Mouse (Mus musculus): ENCODE measurements around the gene Prkch. TPM values are rescaled to one million over a fixed set of nuclear protein-coding genes. Genes with fewer than 3 reads are reported as not detected.

The Prkch gene
- polyA plus RNA-seq, 2 experiments: 1.1 to 1.6 TPM

GRCm38 (mm10) chr12:73725825-73726604 is 141.4 kb downstream of the Prkch start:
- Histone ChIP-seq H3K9me3 (ENCODE audit: control insufficient read depth, low read length) (no peaks in the 10 kb centered on the region), H3K9ac (replicated peaks) (no peak overlapping the region), H3K27ac (no peak overlapping the region), H3K27me3 (ENCODE audit: control insufficient read depth, insufficient read depth, low read length) (no peaks in the 10 kb centered on the region), H3K4me3 (ENCODE audit: insufficient read depth in 1 of 2, low read depth in 2 of 2, low read length in 2 of 2) (no peak overlapping the region), H3K36me3 (replicated peaks; ENCODE audit: control insufficient read depth, insufficient read depth, low read depth) (no peaks in the 10 kb centered on the region), H3K4me2 (ENCODE audit: low read depth) (no peak overlapping the region), H3K4me1 (replicated peaks; ENCODE audit: control insufficient read depth in 2 of 2, insufficient read depth in 2 of 2, low read length in 1 of 2) (no peaks in the 10 kb centered on the region)
- ATAC-seq (ENCODE audit: insufficient read depth) (no peak), DNase-seq (ENCODE audit: low read depth in 3 of 3, low spot score in 3 of 3) (no peak)
- TF ChIP-seq EP300 (IDR thresholded peaks at IDR 0.05; ENCODE audit: low read depth) (no peak), CTCF (IDR thresholded peaks at IDR 0.05; ENCODE audit: low read depth) (no peak)
- 70% methylated on average over 9 of the region's 9 CpGs for WGBS (ENCODE audit: insufficient replicate concordance)

- Histone ChIP-seq H3K36me3 (replicated peaks; ENCODE audit: control insufficient read depth, insufficient read depth, low read depth) (no peaks in the 10 kb centered on the region), H3K4me2 (ENCODE audit: low read depth) (no peak overlapping the region), H3K4me1 (replicated peaks; ENCODE audit: control insufficient read depth in 2 of 2, insufficient read depth in 2 of 2, low read length in 1 of 2) (no peaks in the 10 kb centered on the region), H3K9me3 (ENCODE audit: control insufficient read depth, low read length) (no peaks in the 10 kb centered on the region), H3K4me3 (ENCODE audit: insufficient read depth in 1 of 2, low read depth in 2 of 2, low read length in 2 of 2) (no peak overlapping the region), H3K9ac (replicated peaks) (no peak overlapping the region), H3K27me3 (ENCODE audit: control insufficient read depth, insufficient read depth, low read length) (no peaks in the 10 kb centered on the region), H3K27ac (no peak overlapping the region)
- DNase-seq (ENCODE audit: low read depth in 3 of 3, low spot score in 3 of 3) (no peak), ATAC-seq (ENCODE audit: insufficient read depth) (no peak)
- TF ChIP-seq EP300 (IDR thresholded peaks at IDR 0.05; ENCODE audit: low read depth): no peak
- TF ChIP-seq CTCF (IDR thresholded peaks at IDR 0.05; ENCODE audit: low read depth): no peak
- WGBS (ENCODE audit: insufficient replicate concordance): 63% methylated on average over 1 of the region's 1 CpGs
These were observed 142.4 kb downstream of the Prkch start for GRCm38 (mm10) chr12:73727046-73727445.

- Histone ChIP-seq H3K27ac (no peak overlapping the region), H3K9ac (replicated peaks) (no peak overlapping the region), H3K27me3 (ENCODE audit: control insufficient read depth, insufficient read depth, low read length) (no peaks in the 10 kb centered on the region), H3K36me3 (replicated peaks; ENCODE audit: control insufficient read depth, insufficient read depth, low read depth) (no peaks in the 10 kb centered on the region), H3K4me2 (ENCODE audit: low read depth) (no peak overlapping the region), H3K4me1 (replicated peaks; ENCODE audit: control insufficient read depth in 2 of 2, insufficient read depth in 2 of 2, low read length in 1 of 2) (no peaks in the 10 kb centered on the region), H3K4me3 (ENCODE audit: insufficient read depth in 1 of 2, low read depth in 2 of 2, low read length in 2 of 2) (no peak overlapping the region), H3K9me3 (ENCODE audit: control insufficient read depth, low read length) (no peaks in the 10 kb centered on the region)
- TF ChIP-seq CTCF (IDR thresholded peaks at IDR 0.05; ENCODE audit: low read depth) (no peak), EP300 (IDR thresholded peaks at IDR 0.05; ENCODE audit: low read depth) (no peak)
- 52% methylated on average over 4 of the region's 4 CpGs for WGBS (ENCODE audit: insufficient replicate concordance)
- ATAC-seq (ENCODE audit: insufficient read depth) (no peak), DNase-seq (ENCODE audit: low read depth in 3 of 3, low spot score in 3 of 3) (no peak)
These were observed 146.0 kb downstream of the Prkch start for GRCm38 (mm10) chr12:73730603-73731002.

GRCm38 (mm10) chr12:73731093-73731492 is 146.5 kb downstream of the Prkch start:
- TF ChIP-seq EP300 (IDR thresholded peaks at IDR 0.05; ENCODE audit: low read depth) (no peak), CTCF (IDR thresholded peaks at IDR 0.05; ENCODE audit: low read depth) (no peak)
- Histone ChIP-seq H3K4me2 (ENCODE audit: low read depth) (no peak overlapping the region), H3K9ac (replicated peaks) (no peak overlapping the region), H3K4me1 (replicated peaks; ENCODE audit: control insufficient read depth in 2 of 2, insufficient read depth in 2 of 2, low read length in 1 of 2) (no peaks in the 10 kb centered on the region), H3K9me3 (ENCODE audit: control insufficient read depth, low read length) (no peaks in the 10 kb centered on the region), H3K36me3 (replicated peaks; ENCODE audit: control insufficient read depth, insufficient read depth, low read depth) (no peaks in the 10 kb centered on the region), H3K4me3 (ENCODE audit: insufficient read depth in 1 of 2, low read depth in 2 of 2, low read length in 2 of 2) (no peak overlapping the region), H3K27ac (no peak overlapping the region), H3K27me3 (ENCODE audit: control insufficient read depth, insufficient read depth, low read length) (no peaks in the 10 kb centered on the region)
- no peak for DNase-seq (ENCODE audit: low read depth in 3 of 3, low spot score in 3 of 3)
- 65% methylated on average over 5 of the region's 5 CpGs for WGBS (ENCODE audit: insufficient replicate concordance)
- no peak for ATAC-seq (ENCODE audit: insufficient read depth)

GRCm38 (mm10) chr12:73731848-73732540 is 147.4 kb downstream of the Prkch start:
- DNase-seq (ENCODE audit: low read depth in 3 of 3, low spot score in 3 of 3) (no peak), ATAC-seq (ENCODE audit: insufficient read depth) (no peak)
- Histone ChIP-seq H3K27me3 (ENCODE audit: control insufficient read depth, insufficient read depth, low read length) (no peaks in the 10 kb centered on the region), H3K9me3 (ENCODE audit: control insufficient read depth, low read length) (no peaks in the 10 kb centered on the region), H3K9ac (replicated peaks) (no peak overlapping the region), H3K4me1 (replicated peaks; ENCODE audit: control insufficient read depth in 2 of 2, insufficient read depth in 2 of 2, low read length in 1 of 2) (no peaks in the 10 kb centered on the region), H3K4me2 (ENCODE audit: low read depth) (no peak overlapping the region), H3K27ac (no peak overlapping the region), H3K36me3 (replicated peaks; ENCODE audit: control insufficient read depth, insufficient read depth, low read depth) (no peaks in the 10 kb centered on the region), H3K4me3 (ENCODE audit: insufficient read depth in 1 of 2, low read depth in 2 of 2, low read length in 2 of 2) (no peak overlapping the region)
- 71% methylated on average over 17 of the region's 17 CpGs for WGBS (ENCODE audit: insufficient replicate concordance)
- TF ChIP-seq EP300 (IDR thresholded peaks at IDR 0.05; ENCODE audit: low read depth) (no peak), CTCF (IDR thresholded peaks at IDR 0.05; ENCODE audit: low read depth) (no peak)
